Mouse (Mus musculus): ENCODE results near the gene Sh3bp4. TPM values are rescaled to one million over a fixed set of nuclear protein-coding genes. Genes with fewer than 3 reads are reported as not detected.

Sh3bp4 gene
- polyA plus RNA-seq, 1 experiment = 8.6 TPM

GRCm38 (mm10) chr1:89120290-89120689, 50.1 kb downstream of the Sh3bp4 start:
- WGBS = 53% methylated on average over 4 of the region's 4 CpGs
- TF ChIP-seq CTCF (IDR thresholded peaks at IDR 0.05; ENCODE audit: borderline replicate concordance, insufficient read depth, low read depth, low read length) = no peak
- TF ChIP-seq POLR2A (IDR thresholded peaks at IDR 0.05; ENCODE audit: borderline replicate concordance, insufficient read depth, low read length) = no peak
- Histone ChIP-seq H3K4me1 (ENCODE audit: control insufficient read depth, insufficient read depth, low read length) (peaks cover 4% of the 10 kb centered on the region), H3K4me3 (replicated peaks; ENCODE audit: insufficient read depth, low read depth, low read length) (no peak overlapping the region), H3K27me3 (ENCODE audit: control insufficient read depth, insufficient read depth, low read length) (no peaks in the 10 kb centered on the region), H3K27ac (ENCODE audit: insufficient read depth, low read length) (no peak overlapping the region)
- DNase-seq = no peak

- TF ChIP-seq CTCF (IDR thresholded peaks at IDR 0.05; ENCODE audit: borderline replicate concordance, insufficient read depth, low read depth, low read length) = no peak
- TF ChIP-seq POLR2A (IDR thresholded peaks at IDR 0.05; ENCODE audit: borderline replicate concordance, insufficient read depth, low read length) = no peak
- DNase-seq = no peak
- Histone ChIP-seq H3K27ac (ENCODE audit: insufficient read depth, low read length) (no peak overlapping the region), H3K4me3 (replicated peaks; ENCODE audit: insufficient read depth, low read depth, low read length) (no peak overlapping the region), H3K4me1 (ENCODE audit: control insufficient read depth, insufficient read depth, low read length) (peaks cover 4% of the 10 kb centered on the region), H3K27me3 (ENCODE audit: control insufficient read depth, insufficient read depth, low read length) (no peaks in the 10 kb centered on the region; the same call in 1 of the 2 replicates)
- WGBS = 71% methylated on average over 8 of the region's 8 CpGs
Measured at GRCm38 (mm10) chr1:89121466-89121865, 51.3 kb downstream of the Sh3bp4 start.

- H3K4me1 ChIP-seq (ENCODE audit: control insufficient read depth, insufficient read depth, low read length) = no peaks in the 10 kb centered on the region
- no peak overlapping the region for H3K4me3 ChIP-seq (replicated peaks; ENCODE audit: insufficient read depth, low read depth, low read length)
- WGBS = 95% methylated on average over 5 of the region's 5 CpGs
- no peak overlapping the region for H3K27ac ChIP-seq (ENCODE audit: insufficient read depth, low read length)
- no peak for TF ChIP-seq CTCF (IDR thresholded peaks at IDR 0.05; ENCODE audit: borderline replicate concordance, insufficient read depth, low read depth, low read length)
- no peak for TF ChIP-seq POLR2A (IDR thresholded peaks at IDR 0.05; ENCODE audit: borderline replicate concordance, insufficient read depth, low read length)
- H3K27me3 ChIP-seq (ENCODE audit: control insufficient read depth, insufficient read depth, low read length) = no peaks in the 10 kb centered on the region; the same call in 1 of the 2 replicates
- no peak for DNase-seq
Measured at GRCm38 (mm10) chr1:89122376-89122775, 52.2 kb downstream of the Sh3bp4 start.

DNA sequence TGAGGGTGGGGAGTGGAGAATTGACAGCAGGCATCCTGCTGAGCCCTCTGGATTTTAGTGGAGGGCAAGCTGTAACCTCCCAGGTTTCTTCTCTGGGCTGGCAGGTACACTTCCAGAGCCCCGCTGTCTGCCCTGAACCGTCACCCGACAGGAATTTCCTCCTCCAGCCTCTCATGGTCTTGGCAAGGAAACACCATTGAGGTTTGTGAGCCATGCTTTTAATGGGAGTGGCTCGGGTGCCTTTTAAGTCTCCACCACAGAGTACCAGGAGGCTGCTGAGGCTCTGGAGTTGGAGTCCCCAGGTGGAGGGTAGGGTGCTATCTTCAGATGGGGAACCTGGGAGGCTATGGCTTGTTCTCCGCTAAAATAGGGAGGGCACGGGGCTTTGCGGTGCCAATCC, 53.9 kb downstream of the Sh3bp4 start:
- Histone ChIP-seq H3K4me1 (ENCODE audit: control insufficient read depth, insufficient read depth, low read length) (no peaks in the 10 kb centered on the region), H3K27me3 (ENCODE audit: control insufficient read depth, insufficient read depth, low read length) (no peaks in the 10 kb centered on the region; the same call in 1 of the 2 replicates), H3K4me3 (replicated peaks; ENCODE audit: insufficient read depth, low read depth, low read length) (no peak overlapping the region), H3K27ac (ENCODE audit: insufficient read depth, low read length) (no peak overlapping the region)
- DNase-seq = no peak
- TF ChIP-seq POLR2A (IDR thresholded peaks at IDR 0.05; ENCODE audit: borderline replicate concordance, insufficient read depth, low read length) (no peak), CTCF (IDR thresholded peaks at IDR 0.05; ENCODE audit: borderline replicate concordance, insufficient read depth, low read depth, low read length) (no peak)
- whole genome bisulfite sequencing = 78% methylated on average over 7 of the region's 7 CpGs

GRCm38 (mm10) chr1:89127163-89127562, 56.9 kb downstream of the Sh3bp4 start:
- Histone ChIP-seq H3K4me3 (replicated peaks; ENCODE audit: insufficient read depth, low read depth, low read length) (no peak overlapping the region), H3K27ac (ENCODE audit: insufficient read depth, low read length) (no peak overlapping the region), H3K27me3 (ENCODE audit: control insufficient read depth, insufficient read depth, low read length) (no peaks in the 10 kb centered on the region; the same call in 1 of the 2 replicates), H3K4me1 (ENCODE audit: control insufficient read depth, insufficient read depth, low read length) (peaks cover 6% of the 10 kb centered on the region)
- WGBS = over 99% methylated on average over 3 of the region's 3 CpGs
- DNase-seq = no peak
- TF ChIP-seq POLR2A (IDR thresholded peaks at IDR 0.05; ENCODE audit: borderline replicate concordance, insufficient read depth, low read length) (no peak), CTCF (IDR thresholded peaks at IDR 0.05; ENCODE audit: borderline replicate concordance, insufficient read depth, low read depth, low read length) (no peak)

- Histone ChIP-seq H3K4me1 (ENCODE audit: control insufficient read depth, insufficient read depth, low read length) (peaks cover 8% of the 10 kb centered on the region), H3K27me3 (ENCODE audit: control insufficient read depth, insufficient read depth, low read length) (no peaks in the 10 kb centered on the region; the same call in 1 of the 2 replicates), H3K4me3 (replicated peaks; ENCODE audit: insufficient read depth, low read depth, low read length) (no peak overlapping the region), H3K27ac (ENCODE audit: insufficient read depth, low read length) (no peak overlapping the region)
- no peak for DNase-seq
- TF ChIP-seq CTCF (IDR thresholded peaks at IDR 0.05; ENCODE audit: borderline replicate concordance, insufficient read depth, low read depth, low read length) = no peak
- no peak for TF ChIP-seq POLR2A (IDR thresholded peaks at IDR 0.05; ENCODE audit: borderline replicate concordance, insufficient read depth, low read length)
- 65% methylated on average over 6 of the region's 6 CpGs for WGBS
Measured at GRCm38 (mm10) chr1:89130429-89130828, 60.2 kb downstream of the Sh3bp4 start.

DNA sequence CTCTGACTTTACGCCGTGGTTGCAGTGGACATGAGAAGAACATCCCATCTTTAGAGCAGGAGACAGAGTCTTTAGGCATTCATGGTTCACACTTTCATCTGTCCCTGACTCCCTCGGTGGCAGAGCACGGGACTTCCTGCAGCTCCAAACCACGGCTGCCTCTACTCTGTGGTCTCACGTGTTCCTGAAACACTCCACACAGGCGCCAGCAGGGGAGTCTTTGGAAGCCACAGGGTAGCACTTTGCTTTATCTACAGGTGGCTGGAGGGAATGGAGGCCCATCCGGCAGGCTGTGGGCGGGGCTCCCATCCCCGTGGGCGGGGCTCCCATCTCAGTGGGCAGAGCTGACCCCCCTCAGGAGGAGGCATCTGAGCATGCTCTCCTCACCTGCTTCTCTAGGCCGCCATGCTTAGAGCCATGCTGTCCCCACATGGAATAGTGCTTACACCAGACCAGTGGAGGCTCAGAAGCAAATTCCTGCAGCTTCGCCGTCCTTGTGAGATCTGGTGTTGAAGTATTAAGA, 60.9 kb downstream of the Sh3bp4 start:
- Histone ChIP-seq H3K27me3 (ENCODE audit: control insufficient read depth, insufficient read depth, low read length) (no peaks in the 10 kb centered on the region), H3K4me1 (ENCODE audit: control insufficient read depth, insufficient read depth, low read length) (peaks cover 11% of the 10 kb centered on the region), H3K27ac (ENCODE audit: insufficient read depth, low read length) (no peak overlapping the region), H3K4me3 (replicated peaks; ENCODE audit: insufficient read depth, low read depth, low read length) (no peak overlapping the region)
- WGBS = 73% methylated on average over 14 of the region's 14 CpGs
- DNase-seq = no peak
- TF ChIP-seq CTCF (IDR thresholded peaks at IDR 0.05; ENCODE audit: borderline replicate concordance, insufficient read depth, low read depth, low read length) (no peak), POLR2A (IDR thresholded peaks at IDR 0.05; ENCODE audit: borderline replicate concordance, insufficient read depth, low read length) (no peak)

DNA sequence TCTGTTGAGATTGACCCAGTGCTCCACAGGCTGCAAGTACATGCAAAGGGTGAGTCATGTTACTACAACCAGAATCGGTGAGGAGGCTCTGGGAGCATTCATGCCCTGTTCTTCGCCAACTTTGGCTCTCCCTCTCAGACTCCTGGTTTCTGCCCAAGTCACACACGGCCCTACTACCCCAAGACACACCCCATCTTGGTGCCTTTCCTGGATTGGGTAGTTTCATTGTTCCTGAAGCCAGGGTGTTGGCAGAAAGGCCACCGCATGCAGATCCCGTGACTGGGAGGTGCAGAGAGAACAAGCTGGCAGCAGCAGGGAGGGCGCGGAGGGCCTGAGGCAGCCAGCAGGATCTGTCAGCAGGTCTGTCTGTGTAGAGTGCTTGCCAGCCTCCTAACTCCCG, 61.5 kb downstream of the Sh3bp4 start:
- peak; percentile 29 to 48 for DNase-seq
- no peaks in the 10 kb centered on the region for H3K27me3 ChIP-seq (ENCODE audit: control insufficient read depth, insufficient read depth, low read length)
- no peak overlapping the region for H3K4me3 ChIP-seq (replicated peaks; ENCODE audit: insufficient read depth, low read depth, low read length)
- TF ChIP-seq CTCF (IDR thresholded peaks at IDR 0.05; ENCODE audit: borderline replicate concordance, insufficient read depth, low read depth, low read length) (no peak), POLR2A (IDR thresholded peaks at IDR 0.05; ENCODE audit: borderline replicate concordance, insufficient read depth, low read length) (no peak)
- no peak overlapping the region for H3K27ac ChIP-seq (ENCODE audit: insufficient read depth, low read length)
- H3K4me1 ChIP-seq (ENCODE audit: control insufficient read depth, insufficient read depth, low read length) = peaks cover 15% of the 10 kb centered on the region
- 14% methylated on average over 8 of the region's 8 CpGs for WGBS
